Mouse (Mus musculus) kidney, adult 2 months (tissue): Measurements from ENCODE around the gene Tmem229b. TPM values are rescaled to one million over a fixed set of nuclear protein-coding genes. Genes with fewer than 3 reads are reported as not detected.

ENCODE experiments used
- DNase-seq: peaks from one replicate; pipeline ENCODE4 v3.0.0; 2021
- H3K27ac ChIP-seq: fragments of 200-500 bp; 2 replicates; pipeline ENCODE4 v1.5.1; 2012; ENCODE audit warnings: low read depth, low read length, control low read depth, inconsistent platforms; ENCODE audit not compliant: insufficient read depth
- H3K27me3 ChIP-seq: fragments of 200-500 bp; replicated peaks from 2 replicates; pipeline ENCODE4 v1.6.1; 2012; ENCODE audit warnings: mild to moderate bottlenecking, moderate library complexity, low read length, inconsistent platforms; ENCODE audit not compliant: control insufficient read depth, insufficient read depth
- H3K36me3 ChIP-seq: fragments of 200-500 bp; 2 replicates; pipeline ENCODE4 v1.6.1; 2012; ENCODE audit warnings: mild to moderate bottlenecking, moderate library complexity, low read length, inconsistent platforms; ENCODE audit not compliant: control insufficient read depth, insufficient read depth
- H3K4me1 ChIP-seq: fragments of 200-500 bp; 2 replicates; pipeline ENCODE4 v1.6.1; 2011; ENCODE audit warnings: low read length; ENCODE audit not compliant: control insufficient read depth, insufficient read depth
- H3K4me3 ChIP-seq: fragments of 200-500 bp; 2 replicates; pipeline ENCODE4 v1.5.1; 2011; ENCODE audit warnings: mild to moderate bottlenecking, low read depth, low read length, control low read depth; ENCODE audit not compliant: insufficient read depth
- CTCF ChIP-seq: fragments of 200-500 bp; conservative IDR thresholded peaks from 2 replicates; pipeline ENCODE4 v1.5.1; 2011; ENCODE audit warnings: low read depth, mild to moderate bottlenecking, control low read depth, low read length, moderate library complexity, mixed read lengths; ENCODE audit not compliant: insufficient read depth, insufficient read length
- POLR2A ChIP-seq: fragments of 200-500 bp; IDR thresholded peaks from one replicate; pipeline ENCODE4 v1.6.1; 2011; ENCODE audit warnings: low read depth, low read length, control low read depth
- WGBS: fragments of 180-500 bp; shearing (Covaris S2); methylation state at CpG from one replicate; pipeline ENCODE4 v1.1.7; 2018; 5-methylcytosine and 5-hydroxymethylcytosine counted together
- polyA plus RNA-seq: library from polyadenylated mRNA; depleted of rRNA; stranded (reverse); fragments of >200 nt; gene quantifications from 2 replicates; pipeline ENCODE4 v1.2.3, GENCODE M21; 2012

Gene Tmem229b
- polyA plus RNA-seq, 1 experiment: 7.4 TPM

DNA sequence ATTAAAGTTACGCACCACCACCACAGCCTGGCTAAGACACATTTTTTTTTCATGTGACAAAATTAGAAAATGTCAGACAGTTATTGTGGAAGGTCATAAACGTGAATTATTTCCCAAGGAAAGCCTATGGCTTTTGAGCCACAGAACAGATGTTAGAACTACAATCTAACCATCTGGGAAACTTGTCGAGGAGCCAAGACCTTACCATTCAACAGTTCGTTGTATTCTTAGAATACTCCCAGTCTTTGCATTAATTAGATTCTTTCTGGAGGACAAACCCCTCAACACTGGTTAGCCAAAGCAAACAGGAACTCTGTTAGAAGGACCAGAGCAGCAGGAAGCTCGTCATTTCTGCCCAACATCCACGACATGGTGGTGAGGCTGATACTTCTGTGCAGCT, 38.7 kb upstream of the Tmem229b start:
- TF ChIP-seq POLR2A (no peak), CTCF (no peak)
- H3K4me3 ChIP-seq: no peak overlapping the region
- H3K27ac ChIP-seq: no peak overlapping the region
- no peaks in the 10 kb centered on the region for H3K27me3 ChIP-seq
- H3K4me1 ChIP-seq: no peaks in the 10 kb centered on the region
- H3K36me3 ChIP-seq: no peaks in the 10 kb centered on the region; the same call in 1 of the 2 replicates
- no peak for DNase-seq
- 61% methylated on average over 6 of the region's 6 CpGs for WGBS

DNA sequence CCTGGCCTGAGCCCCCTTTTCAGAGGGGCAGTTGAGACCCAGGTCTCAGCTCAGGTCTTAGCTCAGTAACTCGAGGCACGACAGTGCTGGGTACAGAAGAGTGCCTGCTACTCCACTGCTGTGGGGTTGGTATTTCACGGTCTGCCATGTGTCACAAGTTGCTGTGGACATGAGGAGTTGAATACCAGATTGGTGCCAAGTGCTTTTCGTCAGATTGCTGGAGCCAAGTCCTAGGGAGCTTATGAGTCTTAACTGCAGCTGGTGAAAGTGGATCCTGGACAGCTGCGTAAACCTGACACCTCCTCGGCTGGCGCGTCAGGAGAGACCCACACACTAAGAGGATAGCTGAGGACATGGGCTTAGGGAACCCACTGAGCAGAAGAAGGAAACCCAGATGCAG, 37.2 kb upstream of the Tmem229b start:
- Histone ChIP-seq H3K4me3 (no peak overlapping the region), H3K4me1 (no peaks in the 10 kb centered on the region), H3K27me3 (no peaks in the 10 kb centered on the region), H3K27ac (no peak overlapping the region), H3K36me3 (no peaks in the 10 kb centered on the region; the same call in 1 of the 2 replicates)
- WGBS: 68% methylated on average over 8 of the region's 8 CpGs
- no peak for TF ChIP-seq POLR2A
- TF ChIP-seq CTCF: no peak
- DNase-seq: no peak

DNA sequence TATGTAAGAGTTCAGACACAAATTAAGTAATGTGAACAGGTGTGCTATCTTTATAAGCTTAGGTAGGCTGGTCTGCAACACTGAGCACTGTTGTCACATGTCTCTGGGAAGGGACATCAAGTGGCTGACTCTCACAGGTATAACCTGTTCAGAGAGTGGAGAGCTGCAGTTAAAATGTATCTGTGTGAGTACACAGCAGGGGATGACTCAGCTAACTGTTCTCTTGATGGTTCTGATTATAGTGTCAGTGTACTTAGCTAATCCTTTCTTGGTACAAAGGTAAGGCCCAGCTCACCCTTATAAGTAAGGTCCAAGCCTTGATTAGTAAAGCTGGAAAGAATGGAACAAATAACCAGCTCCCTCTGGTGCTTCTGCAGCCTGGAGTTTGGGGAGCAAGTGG, 34.0 kb upstream of the Tmem229b start:
- Histone ChIP-seq H3K27me3 (no peaks in the 10 kb centered on the region), H3K4me1 (no peaks in the 10 kb centered on the region), H3K36me3 (no peaks in the 10 kb centered on the region; the same call in 1 of the 2 replicates), H3K27ac (no peak overlapping the region), H3K4me3 (no peak overlapping the region)
- no peak for TF ChIP-seq CTCF
- TF ChIP-seq POLR2A: no peak
- DNase-seq: no peak

DNA sequence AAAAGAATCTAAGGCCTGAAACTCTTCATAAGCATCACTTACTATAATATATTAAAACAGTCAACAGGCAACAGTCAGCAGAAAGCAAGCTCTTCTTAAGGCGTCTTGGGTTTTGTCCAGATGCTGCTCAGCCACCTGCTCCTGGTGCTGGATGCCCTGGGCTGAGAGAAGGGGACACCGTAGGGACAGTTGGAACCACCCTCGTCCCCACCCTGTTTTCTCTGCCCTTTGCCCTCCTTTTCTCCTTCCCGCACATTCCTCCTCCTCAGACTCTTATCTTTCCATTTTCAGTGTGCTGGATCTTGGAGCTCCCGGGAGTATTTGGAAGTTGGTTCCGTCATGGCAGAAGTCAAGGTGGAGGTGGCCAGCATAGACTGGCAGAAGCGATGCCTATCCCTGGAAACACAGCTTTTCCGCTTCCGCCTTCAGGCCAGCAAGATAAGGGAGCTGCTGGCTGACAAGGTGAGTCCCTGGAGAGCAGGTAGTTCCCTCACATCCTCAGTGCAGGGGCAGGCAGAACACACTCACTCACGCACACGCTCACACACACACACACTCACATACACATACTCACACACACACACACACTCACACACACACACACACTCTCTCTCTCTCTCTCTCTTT, 32.9 kb upstream of the Tmem229b start:
- Histone ChIP-seq H3K4me1 (no peaks in the 10 kb centered on the region), H3K36me3 (no peaks in the 10 kb centered on the region; the same call in 1 of the 2 replicates), H3K27me3 (no peaks in the 10 kb centered on the region), H3K4me3 (no peak overlapping the region), H3K27ac (no peak overlapping the region)
- WGBS: 86% methylated on average over 11 of the region's 11 CpGs
- DNase-seq: no peak
- TF ChIP-seq POLR2A (no peak), CTCF (no peak)

DNA sequence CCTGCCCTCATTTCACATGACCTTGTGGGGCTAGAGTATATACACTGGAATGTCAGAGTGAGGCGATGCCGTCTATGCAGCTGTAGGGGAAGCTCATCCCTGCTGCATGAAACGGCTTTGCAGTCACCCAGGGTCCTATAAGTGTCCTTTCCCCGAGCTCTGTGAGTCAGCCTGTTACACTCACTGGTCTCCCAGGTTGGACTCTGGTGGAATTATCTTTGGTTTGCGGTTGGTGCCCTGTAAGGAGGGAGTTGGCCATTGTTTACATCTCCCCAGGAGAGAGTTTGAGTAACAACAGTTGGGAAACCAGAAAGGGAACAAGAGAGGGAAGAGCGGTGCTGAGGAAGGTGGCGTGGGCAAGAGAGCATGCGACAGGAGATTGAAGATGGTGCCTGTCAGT, 32.3 kb upstream of the Tmem229b start:
- no peaks in the 10 kb centered on the region for H3K4me1 ChIP-seq
- H3K27me3 ChIP-seq: no peaks in the 10 kb centered on the region
- no peak for DNase-seq
- H3K36me3 ChIP-seq: no peaks in the 10 kb centered on the region; the same call in 1 of the 2 replicates
- no peak overlapping the region for H3K4me3 ChIP-seq
- no peak overlapping the region for H3K27ac ChIP-seq
- WGBS: 89% methylated on average over 8 of the region's 8 CpGs
- no peak for TF ChIP-seq CTCF
- TF ChIP-seq POLR2A: no peak

DNA sequence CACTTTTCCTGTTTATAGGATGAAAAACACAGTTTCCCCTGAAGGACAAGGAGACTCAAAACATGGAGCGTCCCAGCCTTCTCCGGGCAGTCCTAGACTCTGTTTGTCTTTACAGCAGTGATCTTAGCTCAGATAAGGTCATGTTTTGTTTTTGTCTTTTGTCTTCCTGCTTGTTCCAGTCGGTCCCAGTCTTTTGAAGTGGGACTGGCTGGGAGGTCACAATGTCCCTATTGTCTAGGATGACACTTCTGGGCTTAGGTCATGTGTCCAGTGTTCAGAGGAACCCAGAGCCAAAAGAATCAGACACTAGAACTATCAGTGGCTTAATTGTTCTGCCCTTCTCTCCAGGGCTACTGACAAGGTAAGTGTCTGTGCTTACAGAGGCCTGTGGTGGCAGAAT, 27.9 kb upstream of the Tmem229b start:
- Histone ChIP-seq H3K4me3 (no peak overlapping the region), H3K27ac (no peak overlapping the region), H3K4me1 (no peaks in the 10 kb centered on the region), H3K27me3 (no peaks in the 10 kb centered on the region), H3K36me3 (no peaks in the 10 kb centered on the region)
- TF ChIP-seq POLR2A (no peak), CTCF (no peak)
- no peak for DNase-seq
- 47% methylated on average over 3 of the region's 3 CpGs for WGBS

DNA sequence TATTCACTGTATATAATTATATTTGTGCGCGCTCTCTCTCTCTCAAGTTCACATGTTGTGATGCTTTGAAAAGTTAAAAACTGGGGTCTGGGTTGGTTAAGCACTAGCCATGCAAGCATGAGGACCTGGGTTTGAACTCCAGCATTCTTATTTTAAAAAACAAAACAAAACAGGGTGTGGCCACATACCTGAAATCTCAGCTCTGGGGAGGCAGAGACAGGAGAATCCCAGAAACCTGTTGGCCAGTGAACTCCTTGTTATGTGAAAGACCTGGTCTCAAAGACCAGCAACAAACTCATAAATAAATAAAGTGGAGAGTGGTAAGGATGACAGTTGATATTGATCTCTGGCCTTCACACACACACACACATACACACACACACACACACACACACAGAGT, 26.9 kb upstream of the Tmem229b start:
- WGBS: 100% methylated on average over 2 of the region's 2 CpGs
- Histone ChIP-seq H3K36me3 (no peaks in the 10 kb centered on the region), H3K27me3 (no peaks in the 10 kb centered on the region), H3K4me1 (no peaks in the 10 kb centered on the region; the same call in 1 of the 2 replicates), H3K27ac (no peak overlapping the region), H3K4me3 (no peak overlapping the region)
- no peak for DNase-seq
- TF ChIP-seq POLR2A (no peak), CTCF (no peak)
